Mouse (Mus musculus): ENCODE data around the gene S1pr1.

Gene S1pr1

DNA sequence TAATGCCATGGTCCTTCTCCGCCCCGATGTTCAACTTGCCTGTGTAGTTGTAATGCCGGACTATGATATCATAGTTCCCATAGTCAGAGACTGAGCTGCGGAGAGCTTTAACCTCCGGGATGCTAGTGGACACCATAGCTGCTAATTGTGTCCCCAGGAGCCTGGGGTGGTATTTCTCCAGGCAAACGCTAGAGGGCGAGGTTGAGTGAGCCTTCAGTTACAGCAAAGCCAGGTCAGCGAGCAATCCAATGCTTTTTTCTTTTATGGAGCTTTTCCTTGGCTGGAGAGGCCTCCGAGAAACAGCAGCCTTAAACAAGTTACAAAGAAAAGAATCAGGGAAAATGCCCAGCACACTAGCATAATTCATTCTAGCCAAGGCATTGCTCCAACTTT is 2.1 kb downstream of the S1pr1 start:
- DNase-seq (ENCODE audit: low spot score in 2 of 2): peak; percentile 35 to 66

DNA sequence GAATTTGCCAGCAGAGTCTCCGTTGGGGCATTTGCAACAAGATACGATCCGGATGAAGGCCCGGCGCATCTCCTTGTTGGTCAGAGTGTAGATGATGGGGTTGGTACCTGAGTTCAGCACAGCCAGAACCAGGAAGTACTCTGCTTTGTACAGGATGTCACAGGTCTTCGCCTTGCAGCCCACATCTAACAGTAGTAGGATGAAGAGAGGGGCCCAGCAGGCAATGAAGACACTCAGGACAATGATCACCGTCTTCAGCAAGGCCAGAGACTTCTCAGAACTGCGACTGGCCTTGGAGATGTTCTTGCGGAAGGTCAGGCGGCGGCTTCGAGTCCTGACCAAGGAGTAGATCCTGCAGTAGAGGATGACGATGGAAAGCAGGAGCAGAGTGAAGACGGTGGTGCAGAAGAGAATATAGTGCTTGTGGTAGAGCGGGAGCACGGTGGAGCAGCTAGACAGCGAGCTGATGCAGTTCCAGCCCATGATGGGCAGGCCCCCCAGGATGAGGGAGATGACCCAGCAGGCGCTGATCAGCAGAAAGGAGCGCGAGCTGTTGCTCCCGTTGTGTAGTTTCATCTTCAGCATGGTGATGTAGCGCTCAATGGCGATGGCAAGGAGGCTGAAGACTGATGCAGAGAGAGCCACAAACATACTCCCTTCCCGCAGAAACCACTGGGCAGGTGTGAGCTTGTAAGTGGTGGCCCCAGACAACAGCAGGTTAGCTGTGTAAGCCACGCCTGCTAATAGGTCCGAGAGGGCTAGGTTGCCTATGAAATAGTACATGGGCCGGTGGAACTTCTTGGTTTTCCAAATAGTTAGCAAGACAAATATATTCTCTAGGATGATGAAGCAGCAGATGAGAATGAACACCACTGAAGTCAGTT is 2.7 kb downstream of the S1pr1 start:
- DNase-seq (ENCODE audit: low spot score in 2 of 2): no peak

DNA sequence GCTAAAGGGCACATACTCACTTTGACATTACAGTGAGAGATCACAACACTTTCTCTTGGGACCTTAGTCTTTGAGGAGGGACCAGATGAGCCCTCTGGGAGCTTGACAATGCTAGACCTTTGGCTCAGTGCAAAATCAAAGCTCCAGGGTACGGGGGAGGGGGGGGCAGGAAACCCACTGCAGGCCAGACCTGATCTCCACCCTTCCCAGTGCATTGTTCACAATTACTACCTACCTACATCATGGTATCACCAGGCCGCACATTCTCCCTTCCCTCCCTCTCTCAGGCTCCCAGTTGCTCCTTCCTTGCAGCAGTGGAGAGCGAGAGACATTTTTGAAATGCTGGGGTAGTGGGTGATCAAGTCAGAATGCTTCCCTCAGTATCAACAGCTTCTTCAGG is 3.5 kb downstream of the S1pr1 start:
- no peak for DNase-seq (ENCODE audit: low spot score in 2 of 2)

DNA sequence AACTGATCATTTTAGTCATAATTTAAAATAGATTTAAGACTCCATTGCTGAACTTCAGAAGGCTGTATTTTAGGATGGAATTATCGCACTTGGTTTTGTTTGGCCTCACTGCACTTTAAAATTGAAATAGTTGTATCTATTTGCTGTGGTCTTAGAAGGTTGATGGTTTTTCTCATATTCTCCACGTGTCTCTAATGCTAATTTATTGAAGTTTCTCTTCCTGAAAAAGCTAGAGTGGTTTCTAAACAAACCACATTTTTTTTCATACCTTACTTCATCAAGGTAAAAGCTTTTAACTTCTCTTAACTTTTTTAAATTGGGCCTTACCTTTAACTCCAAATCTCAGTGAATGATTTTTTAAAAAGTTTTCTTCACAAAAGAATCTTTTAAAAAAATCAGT is 4.8 kb downstream of the S1pr1 start:
- DNase-seq (ENCODE audit: low spot score in 2 of 2): no peak

DNA sequence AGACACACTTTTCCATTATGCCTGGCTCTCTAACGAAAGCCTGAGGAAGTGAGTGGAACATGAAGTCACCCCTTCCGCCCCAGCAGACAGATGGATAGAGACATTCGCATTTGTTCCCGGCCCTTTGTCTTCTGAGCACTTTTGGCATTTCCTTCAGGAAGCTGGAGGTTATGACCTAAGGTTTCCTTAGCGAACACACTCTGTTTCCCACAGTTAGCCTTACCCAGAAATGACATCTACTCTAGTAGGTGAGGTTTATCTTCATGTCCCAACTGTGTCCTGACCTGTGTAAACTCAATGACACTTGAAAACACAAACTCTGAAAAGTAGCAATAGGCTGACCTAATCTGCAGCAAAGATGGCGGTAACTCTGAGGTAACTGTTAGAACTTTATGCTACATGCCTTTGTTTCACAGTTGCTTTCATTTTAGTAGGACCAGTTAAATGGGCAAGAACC is 5.7 kb downstream of the S1pr1 start:
- no peak for DNase-seq (ENCODE audit: low spot score in 2 of 2)

DNA sequence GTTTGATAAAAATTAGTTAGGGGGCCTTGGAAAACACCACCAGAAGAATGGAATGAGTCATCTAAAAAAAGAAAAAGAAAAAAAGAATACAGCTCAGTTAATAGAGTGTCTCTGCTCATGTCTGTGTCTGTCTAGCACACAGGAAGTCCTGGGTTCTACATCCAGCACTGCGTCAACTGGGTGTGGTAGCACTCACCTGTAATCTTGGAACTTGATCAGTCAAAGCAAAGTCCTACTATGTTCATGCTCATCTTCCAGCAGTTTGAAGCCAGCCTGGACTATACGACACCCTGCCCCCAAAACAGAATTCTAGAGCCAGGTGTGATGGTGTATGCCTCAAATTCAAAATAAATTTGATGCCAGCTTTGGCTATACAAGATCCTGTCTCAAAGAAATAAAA is 8.1 kb downstream of the S1pr1 start:
- DNase-seq (ENCODE audit: low spot score in 2 of 2): no peak

DNA sequence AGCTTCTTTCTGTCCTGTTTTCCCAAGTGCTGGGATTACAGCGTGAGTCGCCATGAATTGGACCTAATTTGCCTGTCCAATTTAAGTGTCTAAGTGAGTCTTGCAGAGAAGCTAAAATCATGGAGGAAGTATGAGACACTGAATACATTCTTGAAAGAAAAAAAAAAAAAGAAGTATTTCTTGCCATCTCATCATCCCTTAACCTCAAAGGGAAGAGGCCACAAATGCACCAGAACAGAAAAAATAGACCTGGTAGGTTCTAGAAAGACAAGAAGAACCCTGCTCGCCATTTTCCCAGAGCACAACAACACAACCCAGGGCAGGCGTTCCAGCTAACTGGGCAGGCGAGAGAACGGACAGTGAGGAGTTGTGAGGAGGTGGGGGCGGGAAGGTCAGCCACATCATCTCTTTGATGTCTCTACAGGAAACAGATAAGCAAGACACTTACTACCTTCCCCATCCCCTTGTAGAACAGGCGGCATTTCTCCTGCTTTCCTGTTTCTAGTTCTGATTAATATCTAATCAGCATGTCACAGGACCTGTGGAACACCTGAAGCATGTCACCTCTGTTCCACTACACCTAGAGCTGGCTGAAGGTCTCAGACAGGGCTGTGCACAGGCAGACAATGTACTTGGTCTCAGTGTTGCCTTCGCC is 10.5 kb downstream of the S1pr1 start:
- DNase-seq (ENCODE audit: low spot score in 2 of 2): no peak

DNA sequence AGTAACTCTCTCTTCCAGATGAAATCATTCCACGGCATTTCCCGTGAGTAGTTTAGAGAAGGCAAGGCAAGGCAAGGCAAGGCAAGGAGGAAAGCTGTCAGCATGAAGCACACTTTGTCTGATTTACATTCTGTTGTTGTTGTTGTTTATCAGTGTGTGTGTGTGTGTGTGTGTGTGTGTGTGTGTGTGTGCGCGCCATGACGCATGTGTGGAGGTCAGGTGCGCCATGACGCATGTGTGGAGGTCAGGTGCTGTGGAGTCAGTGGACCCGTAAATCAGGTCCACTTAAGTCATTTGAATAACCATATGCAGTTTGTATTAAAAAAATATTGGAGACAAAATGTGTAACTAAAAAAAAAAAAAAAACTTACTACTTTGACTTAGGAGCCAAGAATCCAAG is 11.2 kb downstream of the S1pr1 start:
- no peak for DNase-seq (ENCODE audit: low spot score in 2 of 2)

DNA sequence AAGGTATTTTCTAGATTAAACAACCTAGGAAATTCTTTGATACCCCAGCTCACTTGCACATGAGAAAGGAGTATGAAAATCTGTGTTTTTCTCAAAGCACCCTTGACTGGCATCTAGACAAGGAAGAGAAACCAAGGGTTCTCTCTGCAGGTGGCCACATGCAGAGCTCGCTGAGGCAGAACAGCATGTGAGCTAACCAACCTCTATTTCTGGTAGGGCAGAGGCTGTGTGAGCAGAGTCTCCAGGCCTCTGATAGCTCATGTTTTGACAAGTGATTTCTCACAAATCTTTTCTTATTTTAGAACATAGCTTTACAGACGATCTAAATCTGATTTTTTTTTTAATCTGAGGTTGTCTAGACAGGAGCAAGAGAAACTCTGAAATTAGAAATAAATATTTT is 12.8 kb downstream of the S1pr1 start:
- DNase-seq (ENCODE audit: low spot score in 2 of 2): no peak

DNA sequence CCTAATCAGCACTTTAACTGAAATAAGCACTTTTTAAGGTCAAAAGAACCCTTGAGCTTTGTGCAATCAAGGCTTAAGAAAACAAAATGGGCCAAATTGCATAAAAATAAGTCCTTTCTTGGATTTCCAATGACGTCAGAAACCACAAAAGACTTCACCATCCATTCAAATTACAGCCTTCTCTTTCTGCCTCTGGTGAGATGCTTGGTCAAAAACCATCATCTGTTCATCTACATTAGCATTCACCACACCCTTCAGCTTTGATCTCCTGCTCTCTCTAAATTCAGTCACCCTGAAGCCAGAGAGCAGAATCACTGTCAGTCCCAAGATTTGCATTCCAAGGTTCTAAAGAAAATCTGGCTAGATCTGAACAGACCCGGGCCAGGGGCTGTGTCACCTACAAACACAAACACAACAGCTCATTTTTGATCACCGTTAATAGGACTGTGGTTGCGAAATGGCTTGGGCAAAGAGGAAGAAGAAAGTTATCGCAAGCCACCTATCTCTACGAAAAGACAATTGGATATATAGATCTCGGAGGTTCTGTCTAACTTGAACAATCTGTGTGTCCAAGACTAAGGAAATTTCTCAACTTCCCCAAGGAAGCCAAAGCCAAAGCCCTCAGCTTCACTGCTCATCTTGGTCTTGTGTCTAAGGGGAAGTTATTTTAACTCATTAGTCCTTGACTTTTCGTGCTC is 19.5 kb downstream of the S1pr1 start:
- DNase-seq (ENCODE audit: low spot score in 2 of 2): no peak

DNA sequence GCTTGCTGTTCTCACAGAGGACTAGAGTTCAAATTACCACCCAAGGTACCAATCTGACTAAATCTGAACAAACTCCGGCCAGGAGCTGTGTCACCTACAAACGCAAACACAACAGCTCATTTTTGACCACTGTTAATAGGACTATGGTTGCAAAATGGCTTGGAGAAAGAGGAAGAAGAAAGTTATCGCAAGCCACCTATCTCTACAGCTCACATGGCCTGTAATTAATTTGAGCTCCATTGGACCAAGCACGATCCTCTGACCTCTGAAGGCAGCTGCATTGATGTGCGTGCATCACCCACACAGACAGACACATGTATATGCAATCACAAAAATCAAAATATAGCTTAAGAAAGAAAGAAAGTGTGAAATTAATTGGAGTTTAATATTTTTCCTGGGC is 20.7 kb downstream of the S1pr1 start:
- DNase-seq (ENCODE audit: low spot score in 2 of 2): no peak

DNA sequence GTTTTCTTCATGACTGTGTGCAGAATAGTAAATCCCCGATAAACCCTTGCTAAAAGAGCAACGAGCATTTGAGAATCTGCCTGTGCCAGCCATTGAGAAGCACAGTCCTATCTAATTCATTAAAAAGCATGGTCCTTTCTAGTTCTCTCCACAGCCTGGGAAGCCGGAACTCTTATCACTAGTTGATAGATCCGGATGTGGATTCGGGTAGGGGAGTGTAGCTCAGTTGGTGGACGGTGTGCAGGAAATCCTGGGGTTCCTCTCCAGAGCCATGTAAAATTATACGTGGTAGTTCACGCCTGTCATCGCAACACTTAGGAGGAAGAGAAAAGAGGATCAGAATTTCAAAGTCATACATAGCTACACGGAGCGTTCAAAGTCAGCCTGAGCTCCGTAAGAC is 21.5 kb downstream of the S1pr1 start:
- no peak for DNase-seq (ENCODE audit: low spot score in 2 of 2)

DNA sequence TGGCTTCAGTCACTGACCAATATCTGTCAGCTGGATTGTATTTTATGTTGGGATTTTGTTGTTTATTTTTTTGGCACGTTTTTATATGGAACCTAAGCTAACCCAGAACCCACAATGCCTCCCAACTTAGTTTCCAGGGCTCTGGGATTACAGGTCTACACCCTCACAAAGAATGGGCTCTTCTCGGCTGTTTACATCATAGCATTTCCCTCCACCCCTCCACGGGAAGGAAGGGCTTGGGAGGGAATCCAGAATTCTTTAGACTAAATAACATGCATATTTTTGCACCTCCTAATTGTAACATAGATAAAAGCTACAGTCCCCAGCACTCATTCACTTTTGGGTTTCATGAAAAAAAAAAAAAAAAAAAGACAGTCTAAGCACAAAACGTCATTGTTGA is 22.0 kb downstream of the S1pr1 start:
- no peak for DNase-seq (ENCODE audit: low spot score in 2 of 2)

DNA sequence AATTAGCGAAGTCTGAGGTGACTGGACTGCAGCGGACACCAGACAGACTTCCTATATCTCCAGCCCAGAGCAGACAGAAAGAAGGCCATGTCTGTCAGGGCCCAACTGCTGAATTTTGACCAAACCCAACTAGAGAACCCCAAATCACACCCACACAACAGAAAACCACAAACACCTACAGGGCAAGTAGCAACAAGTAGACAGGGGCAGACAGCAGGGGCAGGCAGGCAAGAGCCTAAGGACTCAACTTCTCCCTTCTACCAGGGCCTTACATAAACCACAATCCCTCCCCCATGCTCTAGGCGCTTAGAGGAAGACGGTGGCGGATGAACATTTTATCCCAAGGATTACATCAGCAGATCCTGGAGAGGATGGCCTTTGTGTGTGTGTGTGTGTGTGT is 22.5 kb downstream of the S1pr1 start:
- no peak for DNase-seq (ENCODE audit: low spot score in 2 of 2)

DNA sequence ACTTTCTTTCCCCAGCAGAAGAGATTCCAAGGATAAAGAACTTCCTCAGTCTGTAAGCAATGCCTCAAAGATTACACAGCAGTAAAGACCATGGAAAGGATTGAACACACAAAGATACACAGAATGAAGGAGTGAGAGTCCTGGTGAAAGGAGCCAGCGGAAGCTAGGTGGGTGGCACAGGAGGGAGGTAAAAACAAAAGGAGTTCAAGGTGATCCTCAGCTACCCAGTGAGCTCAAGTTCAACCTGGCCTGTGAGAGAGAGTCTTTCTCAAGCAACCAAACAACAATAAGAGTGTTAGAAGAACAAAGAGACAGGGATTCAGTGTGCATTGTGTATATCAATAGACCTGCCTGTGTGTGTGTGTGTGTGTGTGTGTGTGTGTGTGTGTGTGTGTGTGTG is 25.0 kb downstream of the S1pr1 start:
- no peak for DNase-seq (ENCODE audit: low spot score in 2 of 2)

DNA sequence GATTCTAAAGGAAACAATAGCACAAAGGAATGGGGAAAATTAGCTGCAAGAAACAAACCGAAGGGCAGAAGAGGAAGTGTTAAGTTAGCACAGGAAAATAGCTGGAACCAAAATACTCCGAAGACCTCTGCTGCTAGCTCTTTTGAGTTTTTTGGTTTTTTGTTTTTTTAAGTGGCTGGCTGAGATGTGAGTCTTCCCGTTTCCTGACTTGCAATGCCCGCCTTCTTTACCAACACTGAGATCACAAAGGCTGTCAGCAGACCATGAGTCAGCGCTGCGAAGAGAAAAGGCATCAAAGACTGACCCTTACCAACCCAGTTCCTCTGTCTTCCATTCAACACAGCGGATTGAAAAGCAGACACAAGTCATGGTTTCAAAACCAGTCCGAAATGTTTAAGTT is 25.5 kb downstream of the S1pr1 start:
- no peak for DNase-seq (ENCODE audit: low spot score in 2 of 2)

DNA sequence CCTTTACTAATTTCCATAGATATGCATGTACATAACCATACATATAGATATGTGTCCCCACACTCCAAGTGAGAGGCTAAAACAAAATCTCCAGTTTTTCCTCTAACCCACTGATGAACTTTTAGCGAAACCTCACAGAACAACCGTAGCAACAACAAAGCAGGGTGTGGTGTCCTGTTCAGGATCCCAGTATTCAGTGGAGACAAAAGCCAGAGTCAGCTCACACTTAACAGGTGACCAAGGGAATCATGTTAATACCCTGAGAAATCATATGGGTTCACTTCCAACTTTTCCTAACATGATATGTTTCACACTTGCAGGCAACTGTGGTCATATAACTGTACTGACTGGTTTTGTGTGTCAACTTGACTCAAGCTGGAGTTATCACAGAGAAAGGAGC is 27.1 kb downstream of the S1pr1 start:
- DNase-seq (ENCODE audit: low spot score in 2 of 2): no peak

DNA sequence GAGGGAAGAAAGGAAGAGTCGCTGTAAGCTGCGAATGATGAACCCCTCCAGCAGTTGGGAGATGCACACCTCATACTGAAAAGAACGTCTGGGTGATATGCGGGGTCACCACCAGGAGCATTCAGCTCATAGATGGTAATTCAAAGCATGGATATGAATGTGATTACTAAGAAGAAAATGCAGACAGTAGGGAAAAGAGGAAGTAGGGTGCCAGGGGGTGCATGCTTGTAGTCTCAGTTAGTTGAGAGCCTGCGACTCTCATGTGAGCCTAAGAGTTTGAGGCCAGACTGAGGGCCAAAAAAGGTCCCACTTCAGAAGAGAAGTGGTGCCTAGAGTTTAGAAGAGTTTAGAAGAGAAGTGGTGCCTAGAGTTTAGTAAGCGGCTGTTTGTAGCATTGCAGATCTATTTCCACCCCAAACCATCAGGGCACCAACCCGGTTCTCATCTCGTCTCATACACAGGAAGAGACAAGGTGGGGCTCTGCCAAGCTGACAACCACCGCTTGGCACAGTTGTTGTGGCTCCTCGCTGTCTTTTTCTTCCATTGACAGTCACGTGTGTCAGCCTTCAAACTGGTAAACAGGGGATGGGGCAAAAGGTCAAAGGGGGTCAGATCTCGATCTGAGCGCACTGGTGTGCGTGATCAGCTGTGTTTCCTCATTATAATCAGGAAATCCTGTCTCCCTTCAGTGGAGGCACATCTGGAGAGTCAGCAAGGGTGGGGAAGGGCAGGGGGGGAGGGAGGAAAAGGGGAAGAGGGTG is 32.4 kb downstream of the S1pr1 start:
- DNase-seq (ENCODE audit: low spot score in 2 of 2): no peak

DNA sequence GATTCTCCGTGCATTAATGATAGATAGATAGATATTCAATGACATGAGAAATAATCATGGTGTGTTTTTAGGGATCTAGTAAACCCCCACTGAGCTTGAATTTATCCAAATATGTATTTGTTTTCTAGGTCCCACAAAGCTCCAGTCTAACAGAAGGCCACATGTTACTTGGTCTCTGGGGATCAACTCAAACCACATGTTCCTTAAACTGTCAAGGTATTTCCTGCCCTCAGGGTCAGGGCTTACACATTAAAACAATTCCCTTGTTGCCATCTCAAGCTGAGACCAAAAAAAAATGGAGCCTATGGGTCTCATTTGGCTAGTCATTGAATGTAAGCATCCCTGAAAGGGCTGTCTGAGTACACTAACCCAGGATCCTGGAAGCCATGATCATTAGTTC is 33.7 kb downstream of the S1pr1 start:
- no peak for DNase-seq (ENCODE audit: low spot score in 2 of 2)

DNA sequence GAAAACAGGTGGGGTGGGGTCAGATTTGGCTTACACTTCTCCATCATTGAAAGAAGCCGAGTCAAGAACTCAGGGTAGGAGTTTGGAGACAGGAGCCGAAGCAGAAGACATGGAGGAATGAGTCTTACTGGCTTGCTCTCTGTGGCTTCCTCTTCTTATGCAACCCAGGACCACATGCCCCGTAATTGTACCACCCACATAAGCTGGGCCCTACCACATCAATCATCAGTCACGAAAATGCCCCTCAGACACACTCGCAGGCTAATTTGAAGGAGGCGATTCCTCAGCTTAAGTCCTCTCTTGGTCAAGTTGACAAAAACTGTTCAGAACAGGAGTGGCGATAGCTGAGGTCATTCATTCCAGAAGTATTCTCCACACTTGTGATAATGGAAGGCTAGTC is 35.9 kb downstream of the S1pr1 start:
- DNase-seq (ENCODE audit: low spot score in 2 of 2): no peak

DNA sequence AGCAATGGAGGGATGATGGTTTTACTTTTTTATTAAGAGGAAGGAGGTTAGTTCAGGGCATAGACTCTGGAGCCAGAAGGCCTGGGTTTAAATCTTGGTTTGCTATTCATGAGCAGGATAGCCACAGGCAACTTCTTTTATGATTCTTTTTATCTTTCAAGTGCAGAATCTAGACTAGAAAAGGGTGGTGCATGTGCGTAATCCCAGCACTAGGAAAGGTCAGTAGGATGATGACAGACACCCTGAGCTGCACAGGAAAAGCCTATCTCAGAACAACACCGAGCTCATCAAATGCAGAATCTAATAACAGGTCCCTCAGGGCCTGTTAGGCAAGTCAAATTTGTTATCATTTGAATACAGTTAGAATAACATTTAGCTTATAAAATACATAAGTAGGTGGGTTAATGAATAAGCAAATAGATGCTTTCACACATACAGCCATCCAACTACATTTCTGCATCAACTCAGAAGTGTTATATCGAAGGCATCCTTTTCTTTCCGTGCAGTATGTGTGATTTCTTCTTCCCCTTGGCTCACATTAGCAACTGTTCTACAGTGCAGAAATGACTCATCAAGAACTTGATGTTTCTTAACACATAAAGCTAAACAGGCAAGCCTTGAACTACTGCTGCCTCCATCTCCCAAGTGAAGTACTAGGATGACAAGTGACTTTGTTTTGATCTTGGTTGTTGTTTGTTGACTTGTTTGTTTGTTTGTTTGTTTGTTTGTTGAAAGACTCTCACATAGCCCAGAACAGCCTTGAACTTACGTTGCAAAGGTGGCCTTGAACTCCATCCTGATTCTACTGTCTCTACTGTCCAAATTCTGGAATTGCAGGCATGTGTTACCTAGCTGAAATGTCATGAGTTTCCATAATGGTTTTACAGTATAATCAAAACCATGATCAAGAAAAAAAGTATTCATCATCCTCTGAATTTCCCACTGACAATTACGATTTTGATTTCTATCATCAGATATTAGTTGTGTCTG is 39.0 kb downstream of the S1pr1 start:
- no peak for DNase-seq (ENCODE audit: low spot score in 2 of 2)
